Mouse (Mus musculus) C2C12 (cell line): ENCODE results near the gene Nkrf.

Source experiments
- CTCF ChIP-seq: IDR thresholded peaks from one replicate; pipeline ENCODE4 v1.5.1; 2011; ENCODE audit not compliant: control insufficient read depth, insufficient read depth, insufficient read length
- FOSL1 ChIP-seq: IDR thresholded peaks from one replicate; pipeline ENCODE4 v1.8.0; 2011; ENCODE audit warnings: mild to moderate bottlenecking, low read length; ENCODE audit not compliant: poor library complexity, insufficient read depth, severe bottlenecking
- MAX ChIP-seq: IDR thresholded peaks from one replicate; pipeline ENCODE4 v1.6.1; 2011; ENCODE audit warnings: mild to moderate bottlenecking, control low read depth
- MYOD1 ChIP-seq: IDR thresholded peaks from one replicate; pipeline ENCODE4 v1.6.1; 2011; ENCODE audit warnings: low read depth; ENCODE audit not compliant: control insufficient read depth, insufficient read length
- USF1 ChIP-seq: IDR thresholded peaks from one replicate; pipeline ENCODE4 v1.6.1; 2011; ENCODE audit warnings: low read depth, mild to moderate bottlenecking, control low read depth, moderate library complexity

GRCm38 (mm10) chrX:36839391-36839790 lies 63.3 kb downstream of the Nkrf start:
- TF ChIP-seq CTCF (no peak), MAX (no peak), MYOD1 (no peak), USF1 (no peak), FOSL1 (no peak)
